Mouse (Mus musculus) spleen, adult 2 months (tissue): ENCODE measurements at regions not wholly inside any gene's neighbourhood (a gene's known extent, or its start where the extent isn't known, plus 50 kb on each side); places are given as distances from the start of the nearest gene placed in this dataset.

Experiments used
- DNase-seq, 2 experiments: peaks; one replicate each; pipeline versions ENCODE4 v3.0.0 to v3.0.0-alpha.2; 2012 to 2021; ENCODE audit warnings: low spot score in 2 of 2, low read depth in 1 of 2
- H3K27ac ChIP-seq: fragments of 200-500 bp; 2 replicates; pipeline ENCODE4 v1.5.1; 2012; ENCODE audit warnings: low read length, inconsistent platforms; ENCODE audit not compliant: insufficient read depth
- H3K27me3 ChIP-seq: fragments of 200-500 bp; 2 replicates; pipeline ENCODE4 v1.6.1; 2012; ENCODE audit warnings: mild to moderate bottlenecking, moderate library complexity, low read length, inconsistent platforms; ENCODE audit not compliant: control insufficient read depth, insufficient read depth
- H3K36me3 ChIP-seq: fragments of 200-500 bp; 2 replicates; pipeline ENCODE4 v1.6.1; 2012; ENCODE audit warnings: mild to moderate bottlenecking, low read length, inconsistent platforms; ENCODE audit not compliant: control insufficient read depth, insufficient read depth
- H3K4me1 ChIP-seq: fragments of 200-500 bp; 2 replicates; pipeline ENCODE4 v1.6.1; 2011; ENCODE audit warnings: inconsistent platforms; ENCODE audit not compliant: control insufficient read depth, insufficient read depth, insufficient read length
- H3K4me3 ChIP-seq: fragments of 200-500 bp; 2 replicates; pipeline ENCODE4 v1.5.1; 2011; ENCODE audit warnings: mild to moderate bottlenecking, inconsistent platforms; ENCODE audit not compliant: insufficient read depth, insufficient read length; ENCODE audit errors: extremely low read depth
- CTCF ChIP-seq: fragments of 200-500 bp; IDR thresholded peaks from 2 replicates; pipeline ENCODE4 v1.5.1; 2011; ENCODE audit warnings: mild to moderate bottlenecking, inconsistent platforms; ENCODE audit not compliant: insufficient read depth, insufficient read length, insufficient replicate concordance; ENCODE audit errors: extremely low read depth
- POLR2A ChIP-seq: fragments of 200-500 bp; IDR thresholded peaks from 2 replicates; pipeline ENCODE4 v1.6.1; 2011; ENCODE audit warnings: low read depth, low read length, inconsistent platforms
- WGBS: fragments of 180-500 bp; shearing (Covaris S2); methylation state at CpG from one replicate; pipeline ENCODE4 v1.1.7; 2018; 5-methylcytosine and 5-hydroxymethylcytosine counted together

DNA sequence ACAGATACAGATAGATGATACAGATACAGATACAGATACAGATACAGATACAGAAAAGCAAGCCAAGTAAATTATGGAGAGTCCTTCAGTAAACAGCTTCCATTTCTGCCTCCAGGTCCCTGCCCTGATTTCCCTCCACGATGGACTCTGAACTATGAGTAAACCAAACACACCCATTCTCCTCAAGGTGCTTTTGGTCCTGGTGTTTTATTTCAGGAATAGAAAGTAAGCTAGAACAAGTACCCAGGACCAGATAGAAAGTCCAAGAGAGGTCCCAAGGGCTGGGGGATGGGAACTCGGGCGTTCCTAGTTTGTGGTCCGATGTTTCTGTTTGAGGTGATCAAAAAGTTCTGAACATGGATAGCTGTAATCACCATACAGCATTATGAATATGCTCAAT is 69.5 kb upstream of the Gm9887 start:
- peaks cover 6% of the 10 kb centered on the region; the same call in 1 of the 2 replicates for H3K4me1 ChIP-seq

DNA sequence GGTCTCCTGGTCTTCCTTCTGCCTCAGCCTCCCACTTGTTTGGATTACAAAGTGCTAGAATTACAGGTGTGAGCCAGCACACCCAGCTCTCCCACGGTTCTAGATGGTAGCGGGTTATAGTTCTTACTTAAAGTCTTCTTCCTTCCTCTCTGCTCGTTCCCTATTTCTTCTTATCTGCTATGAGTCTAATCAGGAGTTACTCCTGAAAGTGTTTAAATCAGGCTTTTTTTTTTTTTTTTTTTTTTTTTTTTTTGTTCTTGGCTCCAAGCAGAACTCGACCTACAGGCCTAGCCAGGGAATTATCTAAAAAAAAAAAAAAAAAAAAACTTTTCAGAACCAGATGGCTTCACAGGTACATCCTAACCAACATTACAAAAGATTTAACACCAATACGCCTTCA is 66.0 kb upstream of the Gm9887 start:
- H3K4me3 ChIP-seq: no peak overlapping the region
- WGBS: 72% methylated on average over 5 of the region's 5 CpGs
- no peaks in the 10 kb centered on the region for H3K4me1 ChIP-seq
- H3K36me3 ChIP-seq: no peaks in the 10 kb centered on the region
- TF ChIP-seq POLR2A (no peak), CTCF (no peak)
- H3K27ac ChIP-seq: no peak overlapping the region
- no peaks in the 10 kb centered on the region for H3K27me3 ChIP-seq
- no peak for DNase-seq

More for the DNA sequence above, 69.5 kb upstream of the Gm9887 start:
- no peak for TF ChIP-seq CTCF
- no peak for TF ChIP-seq POLR2A
- Histone ChIP-seq H3K27me3 (no peaks in the 10 kb centered on the region), H3K4me3 (no peak overlapping the region), H3K36me3 (no peaks in the 10 kb centered on the region), H3K27ac (no peak overlapping the region)
- DNase-seq: no peak
- 85% methylated on average over 4 of the region's 4 CpGs for WGBS

GRCm38 (mm10) chr12:69436839-69437501 is 64.7 kb upstream of the Gm9887 start:
- H3K36me3 ChIP-seq: no peaks in the 10 kb centered on the region
- H3K27ac ChIP-seq: no peak overlapping the region
- H3K4me3 ChIP-seq: no peak overlapping the region
- no peaks in the 10 kb centered on the region for H3K27me3 ChIP-seq
- DNase-seq: no peak
- WGBS: 82% methylated on average over 10 of the region's 10 CpGs
- no peaks in the 10 kb centered on the region for H3K4me1 ChIP-seq
- no peak for TF ChIP-seq CTCF
- TF ChIP-seq POLR2A: no peak

DNA sequence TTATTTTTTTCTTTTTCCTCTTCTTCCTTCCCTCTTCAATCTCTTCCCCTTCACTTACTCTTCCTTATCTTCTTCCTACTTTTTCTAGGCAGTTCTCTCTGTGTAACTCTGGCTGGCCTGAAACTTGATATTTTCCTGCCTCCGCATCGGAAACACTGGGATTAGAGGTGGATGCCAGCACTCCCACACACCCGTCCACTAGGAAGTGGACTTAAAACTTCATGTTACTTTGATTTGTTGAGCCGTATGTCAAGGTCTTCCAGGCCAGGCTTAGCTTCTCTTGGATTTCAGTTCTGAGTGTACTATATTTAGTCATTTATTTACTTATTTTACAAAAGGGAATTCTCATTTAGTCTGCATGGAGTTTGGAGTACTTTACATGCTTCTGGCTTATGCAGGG is 62.1 kb upstream of the Gm9887 start:
- Histone ChIP-seq H3K27ac (no peak overlapping the region), H3K36me3 (no peaks in the 10 kb centered on the region), H3K4me3 (no peak overlapping the region), H3K4me1 (no peaks in the 10 kb centered on the region), H3K27me3 (no peaks in the 10 kb centered on the region)
- TF ChIP-seq POLR2A: no peak
- TF ChIP-seq CTCF: no peak
- no peak for DNase-seq
- WGBS: 83% methylated on average over 4 of the region's 4 CpGs

- Histone ChIP-seq H3K27me3 (no peaks in the 10 kb centered on the region), H3K4me3 (no peak overlapping the region), H3K36me3 (no peaks in the 10 kb centered on the region), H3K4me1 (no peaks in the 10 kb centered on the region), H3K27ac (no peak overlapping the region)
- TF ChIP-seq CTCF (no peak), POLR2A (no peak)
- DNase-seq: no peak
- 92% methylated on average over 7 of the region's 7 CpGs for WGBS
These were observed 59.8 kb upstream of the Gm9887 start for GRCm38 (mm10) chr12:69432086-69432485.

DNA sequence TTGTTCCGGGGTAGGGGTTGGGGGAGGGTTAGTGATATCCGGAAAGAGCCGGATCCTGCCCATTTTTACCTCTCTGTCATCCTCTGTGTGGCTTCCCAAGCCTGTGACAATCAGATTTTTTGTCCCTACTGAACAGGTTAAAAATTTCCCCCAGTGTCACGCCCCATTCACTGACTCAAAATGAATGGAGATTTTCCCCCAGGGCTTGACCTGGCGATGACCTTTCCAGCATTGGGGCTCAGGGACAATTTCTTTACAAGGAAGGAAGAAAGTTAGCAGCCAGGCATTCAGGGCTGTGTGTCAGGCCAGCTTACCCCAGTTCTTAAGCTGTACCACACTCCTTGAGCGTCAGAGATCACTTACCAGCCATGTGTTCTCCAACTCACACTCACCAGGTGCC is 55.9 kb upstream of the Gm9887 start:
- DNase-seq: no peak
- Histone ChIP-seq H3K27me3 (no peaks in the 10 kb centered on the region), H3K36me3 (no peaks in the 10 kb centered on the region), H3K27ac (no peak overlapping the region), H3K4me1 (peaks cover 6% of the 10 kb centered on the region; the same call in 1 of the 2 replicates), H3K4me3 (no peak overlapping the region)
- TF ChIP-seq CTCF: no peak
- no peak for TF ChIP-seq POLR2A
- 89% methylated on average over 6 of the region's 6 CpGs for WGBS

GRCm38 (mm10) chr12:69425610-69426009 is 53.4 kb upstream of the Gm9887 start:
- no peak overlapping the region for H3K4me3 ChIP-seq
- no peaks in the 10 kb centered on the region for H3K27me3 ChIP-seq
- peaks cover 20% of the 10 kb centered on the region; the same call in 1 of the 2 replicates for H3K4me1 ChIP-seq
- no peak for DNase-seq
- no peak for TF ChIP-seq POLR2A
- TF ChIP-seq CTCF: no peak
- no peaks in the 10 kb centered on the region for H3K36me3 ChIP-seq
- no peak overlapping the region for H3K27ac ChIP-seq
- 97% methylated on average over 3 of the region's 3 CpGs for WGBS
